7 mouse cellular contexts compared by ENCODE assay signal in genomic region chr12:57545371-57546241, GRCm38 (mm10). TPM values are rescaled to one million over a fixed set of nuclear protein-coding genes. Genes with fewer than 3 reads are reported as not detected.
DNase-seq lines count a peak whose midpoint lies in the region; ATAC-seq and TF ChIP-seq lines count a peak whose summit lies in the region.

No protein-coding gene starts in this region.

- H3K27me3 ChIP-seq in E14TG2a.4 (ENCODE audit: insufficient read depth, low read length), result peaks cover 95% of the 10 kb centered on the region
- peaks cover 100% of the 10 kb centered on the region for H3K27me3 ChIP-seq in forebrain, embryonic 13.5 days
- H3K27me3 ChIP-seq in kidney, embryonic 16.5 days (ENCODE audit: insufficient read depth, low read length), result peaks cover 91% of the 10 kb centered on the region

- no peaks in the 10 kb centered on the region for H3K9me3 ChIP-seq in E14TG2a.4 (ENCODE audit: low read length)
- H3K9me3 ChIP-seq in forebrain, embryonic 13.5 days (replicated peaks), result no peaks in the 10 kb centered on the region
- no peaks in the 10 kb centered on the region for H3K9me3 ChIP-seq in kidney, embryonic 16.5 days (ENCODE audit: low read length)

- peak overlapping the region; percentile 76 for H3K4me3 ChIP-seq in E14TG2a.4 (replicated peaks; ENCODE audit: low read length)
- H3K4me3 ChIP-seq in forebrain, embryonic 13.5 days, result peak overlapping the region; percentile 47
- H3K4me3 ChIP-seq in kidney, embryonic 16.5 days (ENCODE audit: low read length), result peak overlapping the region; percentile 57

- peak; percentile 58 for DNase-seq in 416B (ENCODE audit: low read depth)
- DNase-seq in right cerebral cortex, postnatal 10 days (ENCODE audit: low spot score in 2 of 2), result no peak
- no peak for DNase-seq in spleen, adult 18-20 months

- WGBS in forebrain, embryonic 13.5 days, result under 1% methylated on average over 77 of the region's 106 CpGs
- under 1% methylated on average over 76 of the region's 106 CpGs for WGBS in kidney, embryonic 16.5 days

- H3K4me2 ChIP-seq in forebrain, embryonic 13.5 days, result peak overlapping the region; percentile 79
- H3K4me2 ChIP-seq in kidney, embryonic 16.5 days (replicated peaks; ENCODE audit: low read depth, low read length), result peak overlapping the region; percentile 95

- no peak overlapping the region for H3K27ac ChIP-seq in forebrain, embryonic 13.5 days
- 0 out of 2 replicates have a peak overlapping the region, but pooled peaks have one; percentile 12 for H3K27ac ChIP-seq in kidney, embryonic 16.5 days (ENCODE audit: low read length)

- no peak for TF ChIP-seq CTCF in E14TG2a.4 (conservative IDR thresholded peaks at IDR 0.05; ENCODE audit: low read length)

- H3K9ac ChIP-seq in forebrain, embryonic 13.5 days, result peak overlapping the region; percentile 51
- H3K9ac ChIP-seq in kidney, embryonic 16.5 days (replicated peaks; ENCODE audit: low read length), result peak overlapping the region; percentile 61

- H3K4me1 ChIP-seq in E14TG2a.4 (replicated peaks; ENCODE audit: low read depth, low read length), result peaks cover 52% of the 10 kb centered on the region
- peaks cover 23% of the 10 kb centered on the region for H3K4me1 ChIP-seq in forebrain, embryonic 13.5 days
- peaks cover 29% of the 10 kb centered on the region for H3K4me1 ChIP-seq in kidney, embryonic 16.5 days (ENCODE audit: insufficient read depth, low read length)

- ATAC-seq in forebrain, embryonic 13.5 days, result peak; percentile 60
- peak; percentile 69 for ATAC-seq in kidney, embryonic 16.5 days (ENCODE audit: low FRiP score, low TSS enrichment)
- ATAC-seq in megakaryocyte, adult 5-6 weeks (ENCODE audit: poor library complexity, severe bottlenecking), result peak; percentile 31

- no peaks in the 10 kb centered on the region for H3K36me3 ChIP-seq in E14TG2a.4 (ENCODE audit: insufficient read depth, low read length)
- no peaks in the 10 kb centered on the region for H3K36me3 ChIP-seq in forebrain, embryonic 13.5 days (ENCODE audit: poor library complexity, severe bottlenecking)
- H3K36me3 ChIP-seq in kidney, embryonic 16.5 days (ENCODE audit: insufficient read depth, low read length), result no peaks in the 10 kb centered on the region

RNA-seq across cellular contexts. Expression of gene Foxa1, which starts 1.1 kb away (rescaled TPM):
- 0.43 and 1.0 TPM in 2 replicates for polyA plus RNA-seq in forebrain, embryonic 13.5 days (2015; fragmentation: Nextera tagmentation; extraction: Ambion mirVana)
- 0.86 and 1.2 TPM in 2 replicates for polyA plus RNA-seq in kidney, embryonic 16.5 days (2015; fragmentation: Nextera tagmentation; extraction: Ambion mirVana)
- not detected in 2 replicates for total RNA-seq in megakaryocyte, adult 5-6 weeks (2015)
- total RNA-seq in megakaryocyte, adult 5-6 weeks (2017), result not detected in 2 replicates

RNA-seq across cellular contexts. Expression of gene Ttc6, which starts 18.3 kb away (rescaled TPM):
- polyA plus RNA-seq in forebrain, embryonic 13.5 days (2015; fragmentation: Nextera tagmentation; extraction: Ambion mirVana), result 0.14 and 0.50 TPM in 2 replicates
- polyA plus RNA-seq in kidney, embryonic 16.5 days (2015; fragmentation: Nextera tagmentation; extraction: Ambion mirVana), result 0.15 and 0.17 TPM in 2 replicates
- not detected in 2 replicates for total RNA-seq in megakaryocyte, adult 5-6 weeks (2015)
- total RNA-seq in megakaryocyte, adult 5-6 weeks (2017), result not detected in 2 replicates
